Mouse (Mus musculus) liver, adult 2 months (tissue): ENCODE measurements around the gene Crip2.

Experiments used
- CTCF ChIP-seq: fragments of 200-500 bp; IDR thresholded peaks from 2 replicates; pipeline ENCODE4 v1.5.1; 2011; ENCODE audit warnings: low read depth, low read length, control low read depth
- POLR2A ChIP-seq: fragments of 200-500 bp; IDR thresholded peaks from 2 replicates; pipeline ENCODE4 v1.6.1; 2011; ENCODE audit warnings: low read length, control low read depth; ENCODE audit not compliant: insufficient read depth; ENCODE audit errors: extremely low read depth

DNA sequence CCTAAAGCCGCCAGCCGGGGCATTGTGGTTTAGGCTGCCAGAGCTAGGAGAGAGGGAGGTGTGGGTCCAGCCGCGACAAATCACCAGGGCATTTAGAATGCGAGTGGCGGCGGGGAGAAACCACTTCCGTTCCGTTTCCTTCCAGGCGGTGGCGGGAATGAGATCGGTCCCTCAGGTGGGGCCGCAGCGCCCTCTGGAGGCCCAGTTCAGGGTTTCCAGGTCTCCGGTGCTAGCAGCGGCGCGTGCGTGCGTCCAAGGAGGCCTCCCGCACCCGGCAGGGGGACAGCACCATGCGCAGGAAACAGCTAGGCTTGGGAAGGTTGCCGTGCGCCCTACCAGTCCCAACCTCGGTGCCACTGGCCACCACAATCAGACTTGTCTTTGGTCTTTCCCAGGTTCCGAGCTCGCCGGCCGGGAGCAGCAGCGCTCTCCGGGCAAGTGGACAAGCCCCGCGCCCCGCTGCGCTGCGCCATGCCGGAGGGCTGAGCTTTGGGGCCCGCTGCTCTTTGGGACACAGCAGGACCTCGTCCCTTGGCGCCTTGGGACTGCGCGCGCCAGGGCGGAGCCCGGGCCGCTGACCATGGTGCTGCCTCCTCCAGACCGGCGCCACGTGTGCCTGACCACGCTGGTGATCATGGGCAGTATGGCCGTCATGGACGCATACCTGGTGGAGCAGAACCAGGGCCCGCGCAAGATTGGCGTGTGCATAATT is 47.7 kb downstream of the Crip2 start:
- TF ChIP-seq CTCF (peak; percentile 45), POLR2A (no peak)
